Mouse (Mus musculus) heart, postnatal 25 days (tissue): ENCODE measurements around the gene Foxo3. TPM values are rescaled to one million over a fixed set of nuclear protein-coding genes. Genes with fewer than 3 reads are reported as not detected.

Experiments
- DNase-seq: peaks from one replicate; pipeline ENCODE4 v3.0.0; 2022; ENCODE audit warnings: low spot score
- intact Hi-C: fragments of 180-260 bp; cut with DNase I; formaldehyde crosslinking; loops from one replicate; pipeline ENCODE4 v1.15.1; 2025
- total RNA-seq, 2 experiments: library from RNA; stranded (reverse); gene quantifications; 2 replicates each; pipeline ENCODE4 v1.2.3; 2021

The Foxo3 gene
- total RNA-seq, 2 experiments from 2014 or later, result 69.7 to 90.2 TPM

- intact Hi-C loops, result loop anchor here (5.0 kb wide), 5 partner anchors 185 to 445 kb away; no protein-coding TSS in a partner anchor
- DNase-seq, result peak; percentile 97
These were observed 1.1 kb upstream of the Foxo3 start for GRCm38 (mm10) chr10:42277476-42278306.

DNA sequence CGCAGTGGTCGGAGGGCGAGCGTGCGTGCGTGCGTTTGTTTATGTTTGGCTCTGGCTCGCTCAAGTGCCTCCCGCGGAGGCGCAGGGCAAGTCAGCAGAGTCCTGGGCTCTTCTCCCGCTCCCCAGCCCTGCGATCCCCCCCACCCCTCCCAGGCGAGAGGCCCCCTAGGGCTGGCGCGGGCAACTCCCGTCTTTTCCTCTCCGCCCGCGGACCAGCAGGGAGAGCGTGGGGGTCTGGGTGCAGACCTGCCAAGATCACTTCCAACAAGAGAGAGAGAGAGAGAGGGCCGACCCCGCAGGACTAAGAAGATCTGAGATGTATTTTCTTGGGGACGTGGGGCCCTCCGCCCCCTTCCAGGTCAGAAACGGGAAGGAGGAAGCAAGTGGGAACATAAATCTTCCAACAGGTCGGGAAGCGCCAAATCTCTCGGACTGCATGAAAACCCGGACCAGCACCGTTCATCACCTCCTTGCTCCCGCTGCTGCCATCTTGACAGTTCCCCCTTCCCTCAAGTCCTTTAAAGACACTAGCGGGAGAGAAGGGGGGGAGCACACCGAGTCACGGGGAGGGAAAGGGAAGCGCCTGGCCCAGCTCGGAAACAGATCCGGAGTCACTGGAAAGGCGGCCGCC is 569 bp downstream of the Foxo3 start:
- DNase-seq, result no peak

DNA sequence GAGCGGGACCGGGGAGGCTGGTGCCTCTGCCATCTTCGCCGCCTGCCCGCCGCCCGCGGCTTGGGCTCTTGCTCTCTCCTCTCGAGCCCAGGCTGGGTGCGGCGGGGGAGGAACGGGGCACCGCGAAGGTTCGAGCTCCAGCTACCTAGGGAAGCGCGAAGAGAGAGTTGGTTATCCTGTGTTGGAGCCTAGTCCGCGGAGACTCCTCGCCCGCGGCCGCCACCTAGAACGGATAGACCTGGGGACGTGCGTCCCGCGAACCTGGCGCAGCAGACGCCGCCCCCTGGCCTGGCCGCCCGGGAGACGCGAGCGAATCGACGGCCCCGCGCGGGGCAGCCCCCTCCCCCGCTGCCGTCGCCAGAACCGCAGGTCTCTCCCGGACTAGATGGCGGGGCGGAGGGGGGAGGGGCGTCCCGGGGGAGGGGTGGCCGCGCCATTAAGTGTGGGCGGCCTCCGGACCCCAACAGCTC is 1.1 kb downstream of the Foxo3 start:
- no peak for DNase-seq
- intact Hi-C loops, result loop anchor here (5.0 kb wide), 5 partner anchors 183 to 443 kb away; no protein-coding TSS in a partner anchor

More for the DNA sequence above, 569 bp downstream of the Foxo3 start:
- intact Hi-C loops, result loop anchor here (5.0 kb wide), 5 partner anchors 184 to 444 kb away; no protein-coding TSS in a partner anchor

GRCm38 (mm10) chr10:42274712-42275400 is 1.7 kb downstream of the Foxo3 start:
- intact Hi-C loops, result loop anchor here (5.0 kb wide), 7 partner anchors 83 to 443 kb away; no protein-coding TSS in a partner anchor
- DNase-seq, result no peak

- no peak for DNase-seq
- intact Hi-C loops, result loop anchor here (5.0 kb wide), 2 partner anchors 82 to 202 kb away; no protein-coding TSS in a partner anchor
These were observed 2.5 kb downstream of the Foxo3 start for GRCm38 (mm10) chr10:42273760-42274691.

DNA sequence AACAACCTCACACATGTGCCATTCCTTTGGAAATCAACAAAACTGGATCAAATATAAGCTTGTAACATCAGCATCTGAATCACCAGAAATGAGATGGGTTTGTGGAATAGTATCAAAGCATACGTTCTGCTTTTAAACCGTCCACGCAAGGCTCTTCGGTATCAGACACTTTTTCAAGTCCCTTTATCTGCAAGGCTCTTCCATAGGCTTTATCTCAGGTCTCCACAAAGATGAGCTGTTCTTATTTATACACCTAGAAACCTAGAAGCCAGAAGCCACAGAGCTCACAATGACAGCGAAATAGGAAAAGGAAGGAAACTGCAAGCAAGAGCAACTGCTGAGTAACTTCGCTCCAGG is 3.2 kb downstream of the Foxo3 start:
- no peak for DNase-seq
- intact Hi-C loops, result loop anchor here (5.0 kb wide), 2 partner anchors 81 to 201 kb away; no protein-coding TSS in a partner anchor

DNA sequence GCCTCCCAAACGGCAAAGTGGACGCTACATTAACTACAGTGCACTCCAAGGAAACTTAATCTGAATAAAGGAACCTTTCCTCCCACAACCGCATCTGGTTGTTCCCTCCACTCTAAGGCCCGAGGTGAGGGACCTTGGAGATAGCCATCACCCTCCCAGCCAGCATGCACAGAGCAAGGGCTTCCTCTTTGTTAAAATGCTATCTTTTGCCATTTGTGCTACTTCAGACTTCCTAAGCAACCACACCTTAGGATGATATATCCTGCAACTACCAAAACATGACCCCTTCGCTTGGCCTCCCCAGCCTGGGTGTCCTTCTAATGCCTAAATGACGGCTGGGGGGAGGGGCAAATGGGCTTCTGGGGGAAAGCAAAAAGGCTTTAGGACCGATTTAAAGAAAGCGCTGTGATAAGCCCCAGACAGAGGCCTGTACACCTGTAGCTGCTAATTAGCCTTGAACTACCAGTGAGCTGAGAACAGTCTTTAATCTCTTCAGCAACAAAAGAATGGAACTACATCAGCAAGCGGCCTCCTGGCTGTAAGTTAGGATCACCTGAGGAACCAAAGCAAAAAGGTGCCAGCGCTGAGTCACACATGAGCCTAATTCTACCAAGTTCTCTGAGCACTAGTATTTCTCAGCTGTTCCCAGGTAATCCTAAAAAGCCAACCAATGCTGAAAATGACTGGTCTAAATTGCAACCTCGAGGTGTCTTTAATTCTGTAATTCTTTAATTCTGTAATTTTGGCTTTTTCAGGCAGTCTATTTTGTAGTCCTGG is 4.9 kb downstream of the Foxo3 start:
- no peak for DNase-seq
- intact Hi-C loops, result loop anchor here (5.0 kb wide), 2 partner anchors 79 to 199 kb away; no protein-coding TSS in a partner anchor

DNA sequence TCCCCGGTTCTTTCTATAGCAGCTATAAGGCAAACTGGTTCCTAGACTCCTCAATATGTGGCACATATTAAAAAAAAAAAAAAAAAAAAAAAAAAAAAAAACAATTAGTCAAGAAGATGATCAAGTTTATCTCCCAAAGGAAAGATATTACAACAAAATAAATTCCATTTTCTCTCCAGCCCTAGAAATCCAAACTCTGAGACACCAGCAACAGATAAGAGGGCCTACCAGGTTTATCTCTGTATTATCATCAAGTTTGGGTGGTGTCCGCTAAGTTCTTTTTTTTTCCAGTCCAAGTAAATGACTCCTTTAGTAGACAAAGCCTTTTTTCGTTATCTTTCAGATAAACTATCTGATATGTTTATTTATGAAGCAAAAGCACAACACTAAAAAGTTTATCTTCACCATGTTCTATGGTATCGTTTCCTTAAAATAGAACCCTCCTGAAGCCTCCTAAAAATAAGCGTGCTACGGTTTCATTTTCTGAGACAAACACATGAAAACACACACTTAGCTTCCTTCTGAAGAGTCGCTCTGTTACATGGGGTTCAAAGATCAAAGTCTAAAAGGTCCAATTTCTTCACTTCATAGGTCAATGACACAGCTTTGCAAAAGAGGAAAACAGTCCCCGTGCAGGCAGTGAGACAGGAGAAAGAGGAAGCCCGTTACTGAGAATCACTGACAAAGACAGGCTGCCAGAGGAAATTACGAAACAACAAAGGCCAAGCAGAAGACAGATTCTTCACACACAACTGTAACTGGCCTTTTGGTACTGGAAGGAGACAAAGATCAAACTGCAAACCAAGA is 6.1 kb downstream of the Foxo3 start:
- intact Hi-C loops, result loop anchor here (5.0 kb wide), 2 partner anchors 78 to 198 kb away; no protein-coding TSS in a partner anchor
- no peak for DNase-seq

GRCm38 (mm10) chr10:42269281-42270025 is 7.1 kb downstream of the Foxo3 start:
- no peak for DNase-seq
- intact Hi-C loops, result loop anchor here (5.0 kb wide), 3 partner anchors 62 to 197 kb away; no protein-coding TSS in a partner anchor

DNA sequence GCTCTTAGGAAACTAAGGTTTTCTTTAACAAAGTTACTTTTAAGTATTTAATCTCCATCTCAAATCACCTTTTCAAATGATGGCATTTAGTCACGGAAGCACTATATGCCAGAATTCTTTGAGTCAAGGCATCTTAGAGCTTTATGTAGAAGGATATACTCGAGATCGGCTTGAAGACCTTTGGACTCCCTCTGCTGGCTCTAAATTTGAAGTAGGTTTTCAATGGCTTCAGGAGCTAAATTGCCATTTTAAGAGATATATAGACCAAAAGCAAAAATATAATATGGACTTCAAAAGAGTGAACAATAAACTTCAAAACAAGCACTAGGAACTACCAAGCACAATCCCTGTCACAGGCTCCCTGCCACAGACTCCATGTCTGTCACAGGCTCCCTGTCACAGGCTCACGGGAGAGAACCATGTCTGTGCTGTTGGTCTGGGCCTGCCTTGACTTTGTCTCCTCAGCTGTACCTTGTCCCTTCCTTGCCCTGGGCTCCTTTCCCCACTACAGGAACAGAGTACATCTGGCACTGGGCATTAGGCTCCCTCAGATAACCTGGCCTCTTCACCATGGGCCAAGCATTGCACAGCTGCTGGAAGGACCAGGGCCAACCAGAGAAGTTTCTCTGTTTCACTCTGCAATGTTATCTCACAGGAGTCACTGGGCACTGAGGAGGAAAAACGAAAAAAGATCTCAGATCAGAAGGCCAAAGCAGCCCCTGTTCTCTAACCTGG is 8.6 kb downstream of the Foxo3 start:
- intact Hi-C loops, result loop anchor here (5.0 kb wide), 1 partner anchor 61 kb away; no protein-coding TSS in a partner anchor
- DNase-seq, result no peak

DNA sequence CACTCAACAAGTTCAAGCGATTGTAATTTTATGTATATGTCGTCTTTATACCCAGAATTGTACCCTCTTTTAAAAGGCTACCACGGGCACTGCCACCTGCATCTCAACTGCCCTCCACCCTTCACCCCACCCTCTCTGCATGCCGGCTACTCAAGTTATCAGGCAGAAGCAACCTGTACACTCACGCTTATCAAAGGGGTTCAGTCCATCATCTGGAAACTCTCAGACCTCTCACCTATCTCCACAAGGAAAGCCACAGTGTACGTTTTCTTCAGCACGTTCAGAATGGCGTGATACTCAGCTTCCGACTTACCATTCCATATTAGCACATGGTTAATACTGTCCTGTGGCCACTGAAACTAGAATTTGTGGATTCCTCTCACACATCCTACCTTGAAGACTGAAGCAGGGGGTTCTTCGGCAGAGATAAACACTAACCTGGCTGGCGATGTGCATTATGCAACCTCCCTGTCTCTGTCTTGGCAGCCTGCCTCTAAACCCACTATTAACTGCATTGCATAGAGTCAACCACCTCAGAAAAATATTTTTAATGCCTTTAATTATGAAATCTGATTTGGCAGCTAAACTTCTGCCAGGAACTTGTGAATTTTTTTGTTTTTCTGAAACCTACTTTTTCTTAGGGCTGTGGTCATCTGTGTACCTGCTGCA is 11.4 kb downstream of the Foxo3 start:
- DNase-seq, result no peak
- intact Hi-C loops, result loop anchor here (2.0 to 5.0 kb wide), 2 partner anchors 14 to 58 kb away; no protein-coding TSS in a partner anchor

DNA sequence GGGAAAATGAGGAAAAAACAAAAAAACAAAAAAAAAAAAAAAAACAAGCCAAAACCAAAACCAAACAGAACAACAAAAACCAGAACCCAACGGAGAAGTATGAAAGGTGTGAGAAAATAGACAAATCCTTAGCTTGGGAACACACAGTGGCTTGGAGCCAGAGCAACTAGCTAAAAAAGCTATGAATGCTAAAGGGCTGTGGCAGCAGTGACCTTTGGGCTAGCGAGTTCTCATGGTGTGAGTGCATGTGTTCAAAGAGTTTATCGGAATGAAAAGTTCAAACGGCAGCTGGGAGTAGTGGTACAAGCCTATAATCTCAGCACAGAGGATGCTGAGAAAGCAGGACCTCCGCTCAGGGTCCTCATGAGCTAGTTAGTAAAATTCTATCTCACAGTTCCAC is 12.4 kb downstream of the Foxo3 start:
- intact Hi-C loops, result loop anchor here (2.0 kb wide), 1 partner anchor 13 kb away; no protein-coding TSS in a partner anchor
- DNase-seq, result no peak

DNA sequence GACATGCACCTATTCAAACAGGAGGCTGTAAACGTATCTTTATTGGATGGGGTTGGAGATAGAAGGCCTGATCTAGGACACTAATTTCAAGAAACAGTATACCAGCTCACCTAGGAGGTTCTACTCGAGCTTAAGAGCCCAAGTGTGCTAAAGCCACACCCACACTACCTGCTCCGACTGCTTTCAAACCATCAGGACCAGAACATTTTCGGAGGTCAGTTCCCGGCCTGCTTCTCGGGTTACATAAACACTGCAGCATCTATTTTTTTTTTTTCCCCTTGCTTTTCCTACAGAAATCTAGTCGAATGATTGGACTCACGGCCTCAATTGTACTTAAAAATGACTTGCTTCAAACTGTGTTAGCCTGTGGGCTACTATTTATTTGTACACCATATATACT is 12.9 kb downstream of the Foxo3 start:
- no peak for DNase-seq
- intact Hi-C loops, result loop anchor here (2.0 kb wide), 1 partner anchor 13 kb away; no protein-coding TSS in a partner anchor

GRCm38 (mm10) chr10:42262061-42262460 is 14.5 kb downstream of the Foxo3 start:
- DNase-seq, result no peak
- intact Hi-C loops, result no loop called here

DNA sequence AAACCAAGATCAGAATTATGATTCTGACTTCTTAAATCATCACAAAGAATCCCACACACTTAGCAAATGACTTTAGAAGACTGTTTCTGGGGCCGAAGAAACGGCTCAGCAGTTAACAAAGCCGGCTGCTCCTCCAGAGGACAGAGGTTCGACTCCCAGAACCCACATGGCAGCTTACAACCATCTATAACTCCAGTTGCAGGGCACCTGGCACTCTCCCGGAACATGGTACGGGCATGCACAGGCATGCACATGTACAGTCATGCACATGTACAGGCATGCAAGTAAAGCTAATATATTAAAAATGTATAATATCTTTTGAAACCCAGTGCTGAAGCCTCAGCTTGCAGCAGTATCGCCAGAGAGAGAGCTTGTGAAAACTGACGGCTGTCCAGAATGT is 15.5 kb downstream of the Foxo3 start:
- DNase-seq, result no peak
- intact Hi-C loops, result no loop called here
